Mouse (Mus musculus): ENCODE measurements around the gene Aagab. TPM values are rescaled to one million over a fixed set of nuclear protein-coding genes. Genes with fewer than 3 reads are reported as not detected.
A peak's percentile ranks its signal among the peaks of the same experiment; 100 is the strongest.

Gene Aagab
- 48.3 and 48.4 TPM in 2 replicates for polyA plus RNA-seq (2014; fragmentation: Nextera tagmentation; extraction: Ambion mirVana)

DNA sequence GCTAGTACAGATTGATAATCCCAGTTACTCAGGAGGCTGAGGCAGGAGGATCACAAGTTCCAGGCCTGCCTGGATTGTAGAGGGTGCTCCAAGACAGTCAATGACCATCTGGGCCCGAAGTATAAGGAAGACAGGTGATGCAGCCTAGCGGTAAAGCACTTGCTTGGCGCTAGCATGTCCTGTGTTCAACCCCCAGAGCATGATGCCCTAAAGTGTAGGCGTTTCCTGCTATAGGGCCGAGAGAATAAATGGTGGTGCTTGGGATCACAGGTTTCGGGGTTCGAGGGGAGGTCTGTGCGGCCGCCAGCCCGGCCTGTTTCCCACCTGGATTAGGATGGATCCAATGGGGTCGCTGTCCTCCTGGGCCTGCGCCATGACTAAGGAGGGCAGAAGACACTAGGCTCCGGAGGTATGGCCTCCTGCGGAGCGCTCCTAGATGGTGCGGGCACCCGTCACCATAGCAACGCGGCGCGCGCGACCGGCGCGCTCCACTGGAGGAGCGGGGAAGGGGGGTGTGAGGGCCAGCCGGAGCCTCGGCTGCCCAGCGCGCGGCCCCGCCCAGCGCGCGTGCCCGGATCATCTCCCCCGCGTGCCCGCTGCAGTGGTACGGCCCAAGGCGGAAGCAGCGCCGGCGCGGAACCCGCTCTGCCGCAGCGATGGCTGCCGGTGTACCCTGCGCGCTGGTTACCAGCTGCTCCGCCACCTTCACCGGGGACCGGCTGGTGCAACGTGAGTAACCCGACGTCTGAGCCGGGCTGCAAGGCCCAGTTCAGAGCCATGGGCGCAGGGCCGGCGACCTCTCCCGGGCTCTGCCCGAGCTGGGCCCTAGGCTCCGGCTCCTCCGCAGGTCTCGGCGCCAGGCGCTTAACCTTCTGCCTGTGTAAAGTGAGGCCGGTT is at the start of gene Aagab, which contains the start of gene Iqch:
Gene Aagab, plus strand, starts transcription at position 618 of the 897 bp plus-strand sequence.
Gene Iqch, minus strand, starts transcription at position 451 of the 897 bp plus-strand sequence.
- 2% methylated on average over 68 of the region's 70 CpGs for WGBS
- peak within 1 kb of the TSS; percentile 73 for H3K4me2 ChIP-seq (ENCODE audit: low read depth, low read length, severe bottlenecking)
- H3K9me3 ChIP-seq (ENCODE audit: control insufficient read depth, low read length): no peaks in the 10 kb centered on the region
- H3K27ac ChIP-seq (ENCODE audit: low read depth, low read length): no peak within 1 kb of the TSS
- H3K4me1 ChIP-seq (replicated peaks; ENCODE audit: control insufficient read depth, insufficient read depth, low read length): peaks cover 10% of the 10 kb centered on the region
- peak within 1 kb of the TSS; percentile 91 for H3K9ac ChIP-seq (ENCODE audit: low read length)
- H3K36me3 ChIP-seq (ENCODE audit: control insufficient read depth, insufficient read depth, low read length): no peaks in the 10 kb centered on the region
- peak within 1 kb of the TSS; percentile 96 for H3K4me3 ChIP-seq (ENCODE audit: low read depth, low read length)
- no peaks in the 10 kb centered on the region for H3K27me3 ChIP-seq (ENCODE audit: control insufficient read depth, insufficient read depth, low read length)
- ATAC-seq (replicated peaks; ENCODE audit: low FRiP score): peak; percentile 98
- peak; percentile 99 for DNase-seq (ENCODE audit: low spot score)

DNA sequence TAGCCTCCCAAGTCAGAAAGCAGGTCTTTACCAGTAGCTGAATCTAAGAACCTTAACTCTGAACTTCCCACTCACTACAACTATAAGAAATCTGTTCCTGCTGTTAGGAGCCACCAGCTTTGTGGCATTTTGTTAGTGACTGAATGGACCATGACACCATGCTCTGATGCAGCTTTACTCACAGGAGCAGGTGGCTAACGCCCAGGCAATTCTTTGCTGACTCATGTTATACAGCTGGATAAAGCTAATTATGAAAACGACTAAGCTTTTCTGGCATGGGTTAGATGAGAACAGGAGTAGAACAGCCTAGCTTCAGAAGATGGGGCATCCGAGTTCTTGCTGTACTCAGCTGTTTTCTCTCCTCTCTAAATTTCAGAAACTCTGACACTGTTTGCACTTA is 48.8 kb upstream of the Aagab start:
- no peak for ATAC-seq (replicated peaks; ENCODE audit: low FRiP score)
- no peak overlapping the region for H3K9ac ChIP-seq (ENCODE audit: low read length)
- no peak overlapping the region for H3K4me2 ChIP-seq (ENCODE audit: low read depth, low read length, severe bottlenecking)
- H3K4me1 ChIP-seq (replicated peaks; ENCODE audit: control insufficient read depth, insufficient read depth, low read length): no peaks in the 10 kb centered on the region
- no peak for DNase-seq (ENCODE audit: low spot score)
- no peak overlapping the region for H3K4me3 ChIP-seq (ENCODE audit: low read depth, low read length)
- no peaks in the 10 kb centered on the region for H3K27me3 ChIP-seq (ENCODE audit: control insufficient read depth, insufficient read depth, low read length)
- H3K36me3 ChIP-seq (ENCODE audit: control insufficient read depth, insufficient read depth, low read length): no peaks in the 10 kb centered on the region
- no peaks in the 10 kb centered on the region for H3K9me3 ChIP-seq (ENCODE audit: control insufficient read depth, low read length)
- 79% methylated on average over 3 of the region's 3 CpGs for WGBS
- H3K27ac ChIP-seq (ENCODE audit: low read depth, low read length): no peak overlapping the region

DNA sequence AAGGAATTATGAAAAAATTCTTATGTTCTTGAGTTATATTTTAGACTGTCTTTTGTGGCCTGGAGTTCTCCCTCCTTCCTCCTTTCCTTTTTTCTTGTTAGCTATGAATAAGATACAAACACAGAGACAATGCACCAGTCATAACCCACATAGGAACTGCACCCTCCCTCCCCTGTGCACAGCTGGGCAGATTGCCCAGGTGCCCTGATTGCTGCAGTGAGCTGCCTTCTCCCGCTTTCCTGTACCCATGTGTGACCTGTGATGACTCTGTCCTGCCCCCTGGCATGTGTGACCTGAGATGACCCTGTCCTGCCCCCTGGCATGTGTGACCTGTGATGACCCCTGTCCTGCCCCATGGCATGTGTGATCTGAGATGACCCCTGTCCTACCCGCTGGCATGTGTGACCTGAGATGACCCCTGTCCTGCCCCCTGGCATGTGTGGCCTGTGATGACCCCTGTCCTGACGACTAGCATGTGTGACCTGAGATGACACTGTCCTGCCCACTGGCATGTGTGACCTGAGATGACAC is 46.9 kb upstream of the Aagab start:
- H3K4me2 ChIP-seq (ENCODE audit: low read depth, low read length, severe bottlenecking): no peak overlapping the region
- no peak overlapping the region for H3K4me3 ChIP-seq (ENCODE audit: low read depth, low read length)
- H3K27me3 ChIP-seq (ENCODE audit: control insufficient read depth, insufficient read depth, low read length): 0 out of 2 replicates have a peak, but pooled peaks cover under 1% of the 10 kb centered on the region
- H3K9ac ChIP-seq (ENCODE audit: low read length): no peak overlapping the region
- ATAC-seq (replicated peaks; ENCODE audit: low FRiP score) (no peak), DNase-seq (ENCODE audit: low spot score) (no peak)
- 75% methylated on average over 3 of the region's 3 CpGs for WGBS
- H3K27ac ChIP-seq (ENCODE audit: low read depth, low read length): no peak overlapping the region
- H3K4me1 ChIP-seq (replicated peaks; ENCODE audit: control insufficient read depth, insufficient read depth, low read length): no peaks in the 10 kb centered on the region
- H3K36me3 ChIP-seq (ENCODE audit: control insufficient read depth, insufficient read depth, low read length): no peaks in the 10 kb centered on the region
- H3K9me3 ChIP-seq (ENCODE audit: control insufficient read depth, low read length): no peaks in the 10 kb centered on the region

DNA sequence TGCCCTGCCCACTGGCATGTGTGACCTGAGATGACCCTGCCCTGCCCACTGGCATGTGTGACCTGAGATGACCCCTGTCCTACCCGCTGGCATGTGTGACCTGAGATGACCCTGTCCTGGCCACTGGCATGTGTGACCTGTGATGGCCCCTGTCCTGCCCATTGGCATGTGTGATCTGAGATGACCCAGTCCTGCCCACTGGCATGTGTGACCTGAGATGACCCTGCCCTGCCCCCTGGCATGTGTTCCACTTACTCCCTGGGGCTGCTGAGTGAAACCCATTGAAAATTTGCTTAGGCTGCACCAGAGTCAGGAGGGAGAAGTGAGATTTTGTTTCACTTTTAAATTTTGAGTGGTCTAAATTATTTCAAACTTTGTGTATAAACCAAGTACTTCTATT is 46.1 kb upstream of the Aagab start:
- H3K9me3 ChIP-seq (ENCODE audit: control insufficient read depth, low read length): no peaks in the 10 kb centered on the region
- H3K4me3 ChIP-seq (ENCODE audit: low read depth, low read length): no peak overlapping the region
- H3K27me3 ChIP-seq (ENCODE audit: control insufficient read depth, insufficient read depth, low read length): 0 out of 2 replicates have a peak, but pooled peaks cover 2% of the 10 kb centered on the region
- no peak for DNase-seq (ENCODE audit: low spot score)
- no peaks in the 10 kb centered on the region for H3K36me3 ChIP-seq (ENCODE audit: control insufficient read depth, insufficient read depth, low read length)
- H3K4me2 ChIP-seq (ENCODE audit: low read depth, low read length, severe bottlenecking): no peak overlapping the region
- no peaks in the 10 kb centered on the region for H3K4me1 ChIP-seq (replicated peaks; ENCODE audit: control insufficient read depth, insufficient read depth, low read length)
- no peak overlapping the region for H3K9ac ChIP-seq (ENCODE audit: low read length)
- no peak for ATAC-seq (replicated peaks; ENCODE audit: low FRiP score)
- H3K27ac ChIP-seq (ENCODE audit: low read depth, low read length): no peak overlapping the region
- 88% methylated on average over 1 of the region's 1 CpGs for WGBS

DNA sequence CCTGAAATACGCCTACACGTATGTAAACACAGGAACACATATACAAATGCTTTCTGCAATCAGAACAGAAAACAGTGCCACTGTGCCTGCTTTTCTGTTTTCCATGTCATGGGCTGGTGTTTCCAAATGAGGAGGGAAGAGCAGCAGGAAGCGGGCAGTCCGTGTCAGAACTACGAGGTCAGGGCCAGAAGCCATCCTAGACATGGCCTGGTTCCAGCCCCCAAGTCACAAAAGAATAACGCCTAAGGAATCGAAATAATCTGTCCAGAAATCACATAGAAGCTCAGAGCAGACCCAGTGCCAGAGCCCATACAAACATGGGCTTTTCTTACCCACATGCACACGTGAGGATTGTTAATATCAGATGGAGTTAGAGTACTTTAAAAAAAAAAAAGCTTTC is 45.5 kb upstream of the Aagab start:
- no peak overlapping the region for H3K4me3 ChIP-seq (ENCODE audit: low read depth, low read length)
- H3K36me3 ChIP-seq (ENCODE audit: control insufficient read depth, insufficient read depth, low read length): no peaks in the 10 kb centered on the region
- H3K27me3 ChIP-seq (ENCODE audit: control insufficient read depth, insufficient read depth, low read length): 0 out of 2 replicates have a peak, but pooled peaks cover 2% of the 10 kb centered on the region
- H3K4me2 ChIP-seq (ENCODE audit: low read depth, low read length, severe bottlenecking): no peak overlapping the region
- no peak overlapping the region for H3K9ac ChIP-seq (ENCODE audit: low read length)
- no peak for ATAC-seq (replicated peaks; ENCODE audit: low FRiP score)
- 89% methylated on average over 8 of the region's 8 CpGs for WGBS
- H3K9me3 ChIP-seq (ENCODE audit: control insufficient read depth, low read length): no peaks in the 10 kb centered on the region
- H3K27ac ChIP-seq (ENCODE audit: low read depth, low read length): no peak overlapping the region
- DNase-seq (ENCODE audit: low spot score): no peak
- H3K4me1 ChIP-seq (replicated peaks; ENCODE audit: control insufficient read depth, insufficient read depth, low read length): no peaks in the 10 kb centered on the region

DNA sequence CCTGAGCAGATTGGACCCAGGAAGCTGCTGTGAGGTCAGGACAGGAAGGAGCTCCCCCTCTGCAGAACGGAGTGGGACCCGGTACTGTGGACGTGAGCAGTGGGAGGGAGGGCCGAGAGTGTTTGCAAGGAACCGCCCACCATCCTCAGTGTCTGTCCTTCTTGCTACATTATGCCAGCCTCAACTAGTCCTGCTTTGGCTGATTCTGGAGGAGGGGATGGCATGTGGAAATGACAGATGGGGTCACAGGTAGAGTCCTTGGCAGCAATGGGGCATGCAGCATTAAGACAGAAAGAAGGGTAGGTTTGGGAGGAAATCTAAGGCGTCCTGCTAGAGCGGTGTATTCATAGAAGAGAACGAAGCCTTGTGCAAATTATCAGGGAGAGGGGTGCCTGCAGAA is 40.5 kb upstream of the Aagab start:
- H3K9ac ChIP-seq (ENCODE audit: low read length): no peak overlapping the region
- no peak for DNase-seq (ENCODE audit: low spot score)
- H3K27me3 ChIP-seq (ENCODE audit: control insufficient read depth, insufficient read depth, low read length): 0 out of 2 replicates have a peak, but pooled peaks cover 2% of the 10 kb centered on the region
- ATAC-seq (replicated peaks; ENCODE audit: low FRiP score): no peak
- no peaks in the 10 kb centered on the region for H3K36me3 ChIP-seq (ENCODE audit: control insufficient read depth, insufficient read depth, low read length)
- 61% methylated on average over 8 of the region's 8 CpGs for WGBS
- H3K27ac ChIP-seq (ENCODE audit: low read depth, low read length): no peak overlapping the region
- H3K4me3 ChIP-seq (ENCODE audit: low read depth, low read length): no peak overlapping the region
- no peak overlapping the region for H3K4me2 ChIP-seq (ENCODE audit: low read depth, low read length, severe bottlenecking)
- no peaks in the 10 kb centered on the region for H3K9me3 ChIP-seq (ENCODE audit: control insufficient read depth, low read length)
- peaks cover 6% of the 10 kb centered on the region; the same call in 1 of the 2 replicates for H3K4me1 ChIP-seq (replicated peaks; ENCODE audit: control insufficient read depth, insufficient read depth, low read length)

DNA sequence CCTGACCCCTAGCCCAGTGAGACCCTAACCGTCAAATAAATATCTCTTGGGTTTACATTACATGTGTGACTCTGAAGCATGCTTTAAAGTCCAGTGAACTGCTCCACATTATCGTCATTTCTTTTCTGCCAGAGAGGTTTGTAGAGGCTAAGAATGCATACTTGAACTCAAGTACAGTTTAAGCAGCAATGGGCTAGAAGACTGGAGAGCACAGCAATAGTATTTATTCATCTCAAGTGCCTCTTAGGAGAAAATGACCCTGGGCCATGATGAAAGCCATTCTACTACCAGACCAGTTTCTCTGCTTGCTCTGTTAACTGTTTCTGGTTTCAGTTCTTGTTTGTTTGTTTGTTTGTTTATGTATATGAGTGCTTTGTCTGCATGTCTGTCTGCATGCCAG is 39.0 kb upstream of the Aagab start:
- Histone ChIP-seq H3K4me1 (replicated peaks; ENCODE audit: control insufficient read depth, insufficient read depth, low read length) (peaks cover 8% of the 10 kb centered on the region; the same call in 1 of the 2 replicates), H3K4me3 (ENCODE audit: low read depth, low read length) (no peak overlapping the region), H3K27me3 (ENCODE audit: control insufficient read depth, insufficient read depth, low read length) (0 out of 2 replicates have a peak, but pooled peaks cover 2% of the 10 kb centered on the region), H3K9ac (ENCODE audit: low read length) (no peak overlapping the region), H3K27ac (ENCODE audit: low read depth, low read length) (no peak overlapping the region), H3K4me2 (ENCODE audit: low read depth, low read length, severe bottlenecking) (no peak overlapping the region), H3K9me3 (ENCODE audit: control insufficient read depth, low read length) (no peaks in the 10 kb centered on the region), H3K36me3 (ENCODE audit: control insufficient read depth, insufficient read depth, low read length) (no peaks in the 10 kb centered on the region)
- no peak for DNase-seq (ENCODE audit: low spot score)
- WGBS: 77% methylated on average over 2 of the region's 2 CpGs
- ATAC-seq (replicated peaks; ENCODE audit: low FRiP score): no peak

DNA sequence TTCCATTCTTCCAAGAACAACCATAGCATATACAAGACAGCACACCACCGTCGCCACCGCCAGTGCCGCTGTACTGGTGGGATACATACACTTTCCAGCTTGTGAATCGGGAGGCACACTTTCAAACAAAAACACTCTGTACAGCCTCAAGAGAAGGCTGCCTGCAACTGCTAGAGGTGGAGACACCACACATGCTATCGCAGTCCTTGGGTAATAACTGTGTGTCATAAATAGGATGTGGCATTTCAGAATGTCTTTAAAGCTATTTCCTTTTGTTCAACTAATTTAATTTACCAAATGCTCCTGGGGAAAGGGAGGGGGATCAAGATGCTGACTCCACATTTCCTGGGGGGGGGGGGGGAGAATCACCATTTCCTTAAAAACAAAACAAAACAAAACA is 34.1 kb upstream of the Aagab start:
- no peak overlapping the region for H3K4me3 ChIP-seq (ENCODE audit: low read depth, low read length)
- no peak for DNase-seq (ENCODE audit: low spot score)
- H3K4me2 ChIP-seq (ENCODE audit: low read depth, low read length, severe bottlenecking): no peak overlapping the region
- no peak overlapping the region for H3K27ac ChIP-seq (ENCODE audit: low read depth, low read length)
- H3K27me3 ChIP-seq (ENCODE audit: control insufficient read depth, insufficient read depth, low read length): no peaks in the 10 kb centered on the region; the same call in 1 of the 2 replicates
- no peak overlapping the region for H3K9ac ChIP-seq (ENCODE audit: low read length)
- no peak for ATAC-seq (replicated peaks; ENCODE audit: low FRiP score)
- H3K36me3 ChIP-seq (ENCODE audit: control insufficient read depth, insufficient read depth, low read length): no peaks in the 10 kb centered on the region
- H3K9me3 ChIP-seq (ENCODE audit: control insufficient read depth, low read length): no peaks in the 10 kb centered on the region
- peaks cover 5% of the 10 kb centered on the region; the same call in 1 of the 2 replicates for H3K4me1 ChIP-seq (replicated peaks; ENCODE audit: control insufficient read depth, insufficient read depth, low read length)
- WGBS: 81% methylated on average over 6 of the region's 6 CpGs
